In the genomic region with DNA sequence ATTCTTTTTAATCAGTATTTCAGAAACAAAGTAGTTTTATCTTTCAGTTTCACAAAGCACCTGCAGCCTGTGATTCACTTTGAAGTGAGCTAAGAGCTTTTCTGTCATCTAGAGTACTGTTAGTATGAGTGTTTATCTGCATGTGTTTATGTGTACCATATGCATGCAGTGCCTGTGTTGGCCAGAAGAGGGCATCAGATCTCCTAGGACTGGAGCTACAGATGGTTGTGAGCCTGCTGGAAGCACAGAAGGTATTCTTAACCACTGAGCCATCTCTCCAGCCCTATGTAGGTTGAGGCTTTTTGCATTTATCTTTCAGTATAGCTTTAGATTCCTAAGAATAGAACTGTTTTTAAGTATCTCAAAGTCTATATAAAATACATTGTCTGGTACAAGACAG, we compare ENCODE assay signal across 23 mouse cellular contexts. TPM values are rescaled to one million over a fixed set of nuclear protein-coding genes. Genes with fewer than 3 reads are reported as not detected.
DNase-seq lines count a peak whose midpoint lies in the region; ATAC-seq and TF ChIP-seq lines count a peak whose summit lies in the region.
"Had no signal": no experiment of that assay in that cellular context is flagged by ENCODE, and none has a peak within 500 bp of the region (broad histone marks: within the 10 kb centered on the region; RNA-seq: fewer than 3 reads in every experiment).

No protein-coding gene starts in this region.

- H3K4me1 ChIP-seq in hindbrain, postnatal 0 days (ENCODE audit: insufficient read depth, low read length) = no peaks in the 10 kb centered on the region
- H3K4me1 ChIP-seq in hindbrain, embryonic 12.5 days = no peaks in the 10 kb centered on the region
- no peaks in the 10 kb centered on the region for H3K4me1 ChIP-seq in lung, postnatal 0 days (ENCODE audit: insufficient read depth, low read depth, low read length)
- H3K4me1 ChIP-seq in lung, adult 2 months (ENCODE audit: control insufficient read depth, insufficient read depth, low read length) = peaks cover 4% of the 10 kb centered on the region
- H3K4me1 ChIP-seq in MEL (ENCODE audit: control insufficient read depth in 1 of 2, insufficient read depth in 2 of 2, low read length in 2 of 2) = peaks cover 8 to 16% of the 10 kb centered on the region in 2 experiments
- H3K4me1 ChIP-seq: embryonic facial prominence, embryonic 15.5 days; midbrain, embryonic 10.5 days; neural tube, embryonic 12.5 days had no signal

- no peak overlapping the region for H3K9ac ChIP-seq in hindbrain, postnatal 0 days (replicated peaks; ENCODE audit: low read length)
- no peak overlapping the region for H3K9ac ChIP-seq in hindbrain, embryonic 12.5 days
- H3K9ac ChIP-seq in lung, postnatal 0 days (replicated peaks; ENCODE audit: low read depth) = no peak overlapping the region
- H3K9ac ChIP-seq in MEL (ENCODE audit: control insufficient read depth, low read depth, low read length, poor library complexity, severe bottlenecking) = no peak overlapping the region
- H3K9ac ChIP-seq: embryonic facial prominence, embryonic 15.5 days; kidney, embryonic 15.5 days; neural tube, embryonic 12.5 days had no signal

- TF ChIP-seq EP300 in lung, postnatal 0 days (IDR thresholded peaks at IDR 0.05) = no peak
- TF ChIP-seq EP300 in MEL (IDR thresholded peaks at IDR 0.05; ENCODE audit: low read depth in 1 of 2, low read length in 2 of 2) = no peak

- TF ChIP-seq RAD21 in MEL (IDR thresholded peaks at IDR 0.05; ENCODE audit: low read depth, low read length) = no peak

- DNase-seq in hindbrain, postnatal 0 days (ENCODE audit: low spot score) = no peak
- no peak for DNase-seq in lung, postnatal 0 days (ENCODE audit: low spot score)
- no peak for DNase-seq in lung, adult 2 months
- peak; percentile 42 for DNase-seq in MEL (ENCODE audit: low read depth, low spot score)
- DNase-seq in splenic B cell, adult 2 months (ENCODE audit: low read depth, low spot score) = peak; percentile 37
- DNase-seq in embryo, embryonic 10.5 days (ENCODE audit: low spot score) = no peak
- DNase-seq: adrenal gland, postnatal 14 days; cerebellum, adult 11-12 months; cerebellum, postnatal 14 days; heart, adult 18-20 months; layer of hippocampus, postnatal 36 days; lung, adult 18-20 months; right cerebral cortex, postnatal 4 days; thymus, postnatal 25 days had no signal

- H3K27ac ChIP-seq in hindbrain, postnatal 0 days = no peak overlapping the region
- H3K27ac ChIP-seq in hindbrain, embryonic 12.5 days = no peak overlapping the region
- no peak overlapping the region for H3K27ac ChIP-seq in lung, postnatal 0 days (ENCODE audit: low read length)
- H3K27ac ChIP-seq in MEL (ENCODE audit: control insufficient read depth, low read depth, low read length) = no peak overlapping the region
- H3K27ac ChIP-seq: embryonic facial prominence, embryonic 15.5 days; kidney, embryonic 15.5 days; macrophage; midbrain, embryonic 10.5 days; neural tube, embryonic 12.5 days had no signal

- no peak overlapping the region for H3K4me2 ChIP-seq in hindbrain, postnatal 0 days (ENCODE audit: low read depth, low read length)
- no peak overlapping the region for H3K4me2 ChIP-seq in hindbrain, embryonic 12.5 days (replicated peaks)
- H3K4me2 ChIP-seq in lung, postnatal 0 days (replicated peaks; ENCODE audit: low read depth, low read length) = no peak overlapping the region
- H3K4me2 ChIP-seq: embryonic facial prominence, embryonic 15.5 days; kidney, embryonic 15.5 days; neural tube, embryonic 12.5 days had no signal

- ATAC-seq in hindbrain, postnatal 0 days = no peak
- no peak for ATAC-seq in hindbrain, embryonic 12.5 days (ENCODE audit: low FRiP score)
- no peak for ATAC-seq in lung, postnatal 0 days
- ATAC-seq: activated CD4-positive, CD25-positive, alpha-beta regulatory T cell, adult 4 months; inflammation-experienced regulatory T-cells, adult 6 months had no signal

- TF ChIP-seq CTCF in hindbrain, postnatal 0 days (IDR thresholded peaks at IDR 0.05; ENCODE audit: low read depth) = peak; percentile 28; the same call in 1 of the 2 replicates
- peak; percentile 18; the same call in 1 of the 2 replicates for TF ChIP-seq CTCF in lung, postnatal 0 days (IDR thresholded peaks at IDR 0.05)
- no peak for TF ChIP-seq CTCF in lung, adult 2 months (IDR thresholded peaks at IDR 0.05; ENCODE audit: insufficient read depth, low read length)
- TF ChIP-seq CTCF in MEL (IDR thresholded peaks at IDR 0.05 in 2 of 3, conservative IDR thresholded peaks at IDR 0.05 in 1 of 3; ENCODE audit: control insufficient read depth in 1 of 3, insufficient read depth in 1 of 3, low read depth in 2 of 3, low read length in 3 of 3, poor library complexity in 1 of 3, severe bottlenecking in 1 of 3) = peak; percentile 34 to 51 (median 48); a peak in 5 of 6 replicates

- H3K27me3 ChIP-seq in hindbrain, postnatal 0 days (ENCODE audit: insufficient read depth, low read length) = no peaks in the 10 kb centered on the region
- H3K27me3 ChIP-seq in hindbrain, embryonic 12.5 days = no peaks in the 10 kb centered on the region
- no peaks in the 10 kb centered on the region for H3K27me3 ChIP-seq in lung, postnatal 0 days (replicated peaks; ENCODE audit: insufficient read depth, low read length)
- no peaks in the 10 kb centered on the region for H3K27me3 ChIP-seq in MEL (ENCODE audit: control insufficient read depth in 1 of 2, insufficient read depth in 2 of 2, low read length in 2 of 2)
- no peaks in the 10 kb centered on the region for H3K27me3 ChIP-seq in splenic B cell, adult 2 months (ENCODE audit: control insufficient read depth, insufficient read depth, low read length, poor library complexity, severe bottlenecking)
- H3K27me3 ChIP-seq: CH12.LX; embryonic facial prominence, embryonic 15.5 days; kidney, embryonic 15.5 days; neural tube, embryonic 12.5 days had no signal

- H3K4me3 ChIP-seq in hindbrain, postnatal 0 days (ENCODE audit: low read length) = no peak overlapping the region
- H3K4me3 ChIP-seq in hindbrain, embryonic 12.5 days = no peak overlapping the region
- H3K4me3 ChIP-seq in lung, postnatal 0 days (ENCODE audit: low read depth, low read length) = no peak overlapping the region
- H3K4me3 ChIP-seq in lung, adult 2 months (replicated peaks; ENCODE audit: extremely low read depth, low read depth, low read length) = no peak overlapping the region
- no peak overlapping the region for H3K4me3 ChIP-seq in MEL (ENCODE audit: control insufficient read depth in 1 of 2, insufficient read depth in 1 of 2, low read depth in 2 of 2, low read length in 2 of 2)
- H3K4me3 ChIP-seq: embryonic facial prominence, embryonic 15.5 days; kidney, embryonic 15.5 days; midbrain, embryonic 10.5 days; neural tube, embryonic 12.5 days had no signal

- H3K9me3 ChIP-seq in hindbrain, postnatal 0 days (ENCODE audit: low read length) = no peaks in the 10 kb centered on the region
- H3K9me3 ChIP-seq in hindbrain, embryonic 12.5 days (replicated peaks) = peaks cover 4% of the 10 kb centered on the region; the same call in 1 of the 2 replicates
- H3K9me3 ChIP-seq in lung, postnatal 0 days (ENCODE audit: low read length) = peaks cover 4% of the 10 kb centered on the region; the same call in 1 of the 2 replicates
- H3K9me3 ChIP-seq in MEL (replicated peaks; ENCODE audit: insufficient read depth, low read length) = no peaks in the 10 kb centered on the region
- H3K9me3 ChIP-seq: embryonic facial prominence, embryonic 15.5 days had no signal

- H3K36me3 ChIP-seq in hindbrain, postnatal 0 days (ENCODE audit: insufficient read depth, low read length) = no peaks in the 10 kb centered on the region
- H3K36me3 ChIP-seq in hindbrain, embryonic 12.5 days = no peaks in the 10 kb centered on the region
- no peaks in the 10 kb centered on the region for H3K36me3 ChIP-seq in lung, postnatal 0 days (ENCODE audit: insufficient read depth, low read length)
- H3K36me3 ChIP-seq in MEL (ENCODE audit: control insufficient read depth in 1 of 2, insufficient read depth in 2 of 2, low read length in 2 of 2) = peaks cover 0 to 6% of the 10 kb centered on the region in 2 experiments; a peak in 2 of 4 replicates
- H3K36me3 ChIP-seq in splenic B cell, adult 2 months (ENCODE audit: control insufficient read depth, insufficient read depth, low read length, poor library complexity, severe bottlenecking) = no peaks in the 10 kb centered on the region
- H3K36me3 ChIP-seq: embryonic facial prominence, embryonic 15.5 days; kidney, embryonic 15.5 days; midbrain, embryonic 10.5 days; neural tube, embryonic 12.5 days had no signal

- TF ChIP-seq POLR2A in lung, adult 2 months (IDR thresholded peaks at IDR 0.05; ENCODE audit: borderline replicate concordance, extremely low read depth, low read depth, low read length) = no peak
- TF ChIP-seq POLR2A in MEL (IDR thresholded peaks at IDR 0.05; ENCODE audit: control insufficient read depth in 1 of 2, insufficient read depth in 1 of 2, low read depth in 1 of 2, low read length in 2 of 2, poor library complexity in 1 of 2) = no peak

- no peaks in the 10 kb centered on the region for H3K79me2 ChIP-seq in MEL (ENCODE audit: control insufficient read depth, insufficient read depth, low read length, poor library complexity)

TF ChIP-seq in MEL, 35 proteins besides CTCF, POLR2A, EP300 and RAD21:
- TF ChIP-seq GABPA (IDR thresholded peaks at IDR 0.05; ENCODE audit: low read depth, low read length) (no peak), MYC (IDR thresholded peaks at IDR 0.05; ENCODE audit: low read depth, low read length) (no peak), ZC3H11A (IDR thresholded peaks at IDR 0.05; ENCODE audit: low read depth, low read length) (no peak), ZNF384 (IDR thresholded peaks at IDR 0.05; ENCODE audit: low read depth, low read length) (no peak), KAT2A (conservative IDR thresholded peaks at IDR 0.05; ENCODE audit: low read depth, low read length) (no peak), ETS1 (IDR thresholded peaks at IDR 0.05; ENCODE audit: low read depth, low read length) (no peak)

RNA-seq across cellular contexts. Expression of gene Fry, which starts 56.5 kb away (rescaled TPM):
- 122 and 126 TPM in 2 replicates for total RNA-seq in hindbrain, postnatal 0 days (2014; rRNA removed)
- polyA plus RNA-seq in hindbrain, postnatal 0 days (2015; fragmentation: Nextera tagmentation; extraction: Ambion mirVana) = 47.7 and 48.9 TPM in 2 replicates
- 27.9 and 30.1 TPM in 2 replicates for polyA plus RNA-seq in hindbrain, embryonic 12.5 days (2016; fragmentation: Nextera tagmentation; extraction: Ambion mirVana)
- 17.2 and 20.8 TPM in 2 replicates for polyA plus RNA-seq in lung, postnatal 0 days (2015; fragmentation: Nextera tagmentation; extraction: Ambion mirVana)
- 37.0 and 39.3 TPM in 2 replicates for polyA plus RNA-seq in lung, adult 2 months (2012; rRNA removed)
- 2.3 TPM in 2 replicates for total RNA-seq in MEL (2012; rRNA removed)
- 1 to 10 TPM in 1 of 2 experiments, not detected in 1; 1.9 TPM for polyA plus RNA-seq in MEL (2012; ENCODE audit: insufficient read depth in 1 of 2, insufficient read length in 2 of 2, low read depth in 1 of 2, low replicate concordance in 2 of 2, missing spikeins in 1 of 2)

Comparison
In these comparisons a context has a peak if more than half of its experiments do, and no peak if none do; other contexts are left out.
1. DNase-seq: peak in MEL (single experiment) and splenic B cell, adult 2 months (single experiment); none in hindbrain, postnatal 0 days (single experiment), lung, postnatal 0 days (single experiment), lung, adult 2 months (single experiment) and embryo, embryonic 10.5 days (single experiment).